Mouse (Mus musculus) embryonic facial prominence, embryonic 14.5 days (tissue): ENCODE results near the gene Kars. TPM values are rescaled to one million over a fixed set of nuclear protein-coding genes. Genes with fewer than 3 reads are reported as not detected.

ENCODE experiments used
- ATAC-seq: fragments of 200-750 bp; cut with Nextera tagmentation; 2 replicates; pipeline ENCODE4 v1.8.0; 2017; ENCODE audit warnings: low read depth, moderate number of reproducible peaks, moderate TSS enrichment
- DNase-seq: peaks from one replicate; pipeline ENCODE4 v3.0.0-alpha.2; 2015; ENCODE audit warnings: low spot score
- H3K27ac ChIP-seq: fragments of 300-500 bp; sonication (generic); replicated peaks from 2 replicates; pipeline ENCODE4 v1.5.1; 2014; ENCODE audit warnings: low read depth, mild to moderate bottlenecking, low read length, moderate library complexity
- H3K27me3 ChIP-seq: fragments of 300-500 bp; sonication (generic); replicated peaks from 2 replicates; pipeline ENCODE4 v1.6.1; 2014; ENCODE audit warnings: low read length; ENCODE audit not compliant: control insufficient read depth, insufficient read depth
- H3K36me3 ChIP-seq: fragments of 300-500 bp; sonication (generic); 2 replicates; pipeline ENCODE4 v1.6.1; 2014; ENCODE audit warnings: low read length, mixed read lengths; ENCODE audit not compliant: control insufficient read depth, insufficient read depth
- H3K4me1 ChIP-seq: fragments of 300-500 bp; sonication (generic); 2 replicates; pipeline ENCODE4 v1.6.1; 2014; ENCODE audit warnings: antibody characterized with exemption, low read length; ENCODE audit not compliant: control insufficient read depth, insufficient read depth
- H3K4me2 ChIP-seq: fragments of 300-500 bp; sonication (generic); 2 replicates; pipeline ENCODE4 v1.6.1; 2014; ENCODE audit warnings: low read depth, mild to moderate bottlenecking, low read length, moderate library complexity, mixed read lengths
- H3K4me3 ChIP-seq: fragments of 300-500 bp; sonication (generic); 2 replicates; pipeline ENCODE4 v1.5.1; 2014; ENCODE audit warnings: low read depth, mild to moderate bottlenecking, low read length
- H3K9ac ChIP-seq: fragments of 300-500 bp; sonication (generic); 2 replicates; pipeline ENCODE4 v1.6.1; 2014; ENCODE audit warnings: low read depth, mild to moderate bottlenecking, low read length, moderate library complexity, mixed read lengths
- H3K9me3 ChIP-seq: fragments of 300-500 bp; sonication (generic); 2 replicates; pipeline ENCODE4 v1.6.1; 2016; ENCODE audit warnings: low read length; ENCODE audit not compliant: control insufficient read depth
- WGBS: fragments of 180-500 bp; shearing (Covaris S2); extraction: QIAGEN DNeasy Blood & Tissue Kit; methylation state at CpG from one replicate; pipeline ENCODE4 v1.1.7; 2014; 5-methylcytosine and 5-hydroxymethylcytosine counted together
- polyA plus RNA-seq: library from polyadenylated mRNA; unstranded; fragments of >200 nt; fragmentation: Nextera tagmentation; extraction: Ambion mirVana; gene quantifications from 2 replicates; pipeline ENCODE4 v1.2.1, GENCODE M21; 2014

Kars gene
- polyA plus RNA-seq, 1 experiment from 2014 or later, result 192 TPM

GRCm38 (mm10) chr8:111947954-111948353 lies 63.2 kb downstream of the Kars start:
- Histone ChIP-seq H3K4me3 (no peak overlapping the region), H3K4me1 (no peaks in the 10 kb centered on the region), H3K27me3 (no peaks in the 10 kb centered on the region), H3K27ac (no peak overlapping the region), H3K9me3 (no peaks in the 10 kb centered on the region), H3K36me3 (peaks cover 76% of the 10 kb centered on the region), H3K9ac (no peak overlapping the region), H3K4me2 (no peak overlapping the region)
- ATAC-seq, result no peak
- DNase-seq, result no peak
- WGBS, result 91% methylated on average over 8 of the region's 8 CpGs

GRCm38 (mm10) chr8:111947144-111947543 lies 64.0 kb downstream of the Kars start:
- no peak overlapping the region for H3K4me2 ChIP-seq
- H3K4me3 ChIP-seq, result no peak overlapping the region
- H3K9ac ChIP-seq, result no peak overlapping the region
- H3K4me1 ChIP-seq, result no peaks in the 10 kb centered on the region
- no peaks in the 10 kb centered on the region for H3K9me3 ChIP-seq
- H3K27ac ChIP-seq, result no peak overlapping the region
- DNase-seq (no peak), ATAC-seq (no peak)
- peaks cover 75% of the 10 kb centered on the region for H3K36me3 ChIP-seq
- H3K27me3 ChIP-seq, result no peaks in the 10 kb centered on the region
- WGBS, result 82% methylated on average over 2 of the region's 2 CpGs

- 91% methylated on average over 2 of the region's 2 CpGs for WGBS
- ATAC-seq, result no peak
- no peak overlapping the region for H3K4me2 ChIP-seq
- H3K4me1 ChIP-seq, result peaks cover 12% of the 10 kb centered on the region
- no peaks in the 10 kb centered on the region for H3K27me3 ChIP-seq
- DNase-seq, result no peak
- H3K36me3 ChIP-seq, result peaks cover 55% of the 10 kb centered on the region
- no peak overlapping the region for H3K4me3 ChIP-seq
- no peaks in the 10 kb centered on the region for H3K9me3 ChIP-seq
- H3K9ac ChIP-seq, result no peak overlapping the region
- no peak overlapping the region for H3K27ac ChIP-seq
These were observed 67.6 kb downstream of the Kars start for GRCm38 (mm10) chr8:111943544-111943943.

Other genes starting within 250 kb of the Kars start
- 202 and 203 TPM in 2 replicates for gene Cfdp1, start 157.0 kb downstream of the Kars start, polyA plus RNA-seq
- 3.6 and 4.1 TPM in 2 replicates for gene Tmem170, start 134.6 kb downstream of the Kars start, polyA plus RNA-seq
- 4.7 and 5.4 TPM in 2 replicates for gene Chst5, start 100.9 kb downstream of the Kars start, polyA plus RNA-seq
- 14.9 and 15.8 TPM in 2 replicates for gene Tmem231, start 77.4 kb downstream of the Kars start, polyA plus RNA-seq
- gene Gabarapl2, start 70.6 kb downstream of the Kars start, polyA plus RNA-seq, result 168 and 182 TPM in 2 replicates
- 4.9 and 6.4 TPM in 2 replicates for gene Adat1, start 19.0 kb downstream of the Kars start, polyA plus RNA-seq
- gene Terf2ip, start 75 bp upstream of the Kars start, polyA plus RNA-seq, result 16.4 TPM in 2 replicates
- gene Gm6793, start 3.7 kb upstream of the Kars start, polyA plus RNA-seq, result 0.54 and 0.57 TPM in 2 replicates